Mouse (Mus musculus) olfactory bulb, adult 2 months (tissue): Measurements from ENCODE around the gene Msln.

ENCODE experiments used
- CTCF ChIP-seq: fragments of 200-500 bp; IDR thresholded peaks from 2 replicates; pipeline ENCODE4 v1.5.1; 2012; ENCODE audit warnings: low read depth, mild to moderate bottlenecking, low read length, moderate library complexity; ENCODE audit not compliant: insufficient read depth
- POLR2A ChIP-seq: fragments of 200-500 bp; IDR thresholded peaks from 2 replicates; pipeline ENCODE4 v1.6.1; 2012; ENCODE audit warnings: mild to moderate bottlenecking, low read depth, low read length, moderate library complexity; ENCODE audit not compliant: insufficient read depth

DNA sequence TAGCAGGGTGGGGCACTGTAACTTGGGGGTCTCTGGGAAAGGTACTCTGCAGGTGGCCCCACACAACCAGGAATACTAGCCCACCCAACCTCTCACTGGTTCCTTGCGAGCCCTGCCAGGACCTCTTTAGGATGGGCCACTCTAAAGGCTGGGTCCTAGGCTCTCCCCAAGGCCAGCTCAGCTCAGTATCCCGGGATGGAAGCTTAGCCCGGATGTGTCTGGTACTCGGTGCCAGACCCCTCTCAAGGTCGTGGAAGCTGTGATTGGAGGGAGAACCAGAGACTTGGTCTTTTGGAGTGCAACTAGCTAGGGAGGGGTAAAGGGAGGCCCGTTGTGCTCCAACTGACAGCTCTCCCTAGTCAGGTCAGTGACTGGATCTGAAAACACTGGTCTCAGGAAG, 36.5 kb downstream of the Msln start:
- TF ChIP-seq CTCF (no peak), POLR2A (no peak)
